Mouse (Mus musculus) ovary, postnatal 10 days (tissue): Measurements from ENCODE around the gene Usp21.
"Not testable (repeated sequence)": the region's sequence is repeated elsewhere in the genome, so short reads cannot be mapped to it uniquely, and the experiment has no call there.

Experiments used
- DNase-seq: peaks from one replicate; pipeline ENCODE4 v3.0.0; 2022; ENCODE audit warnings: low spot score

The Usp21 gene

GRCm38 (mm10) chr1:171287136-171288081 lies at the start of gene Usp21:
Gene Usp21, minus strand, starts transcription at chr1:171287991.
- peak; percentile 86 for DNase-seq

GRCm38 (mm10) chr1:171330216-171330560 lies 42.4 kb upstream of the Usp21 start:
- no peak for DNase-seq

GRCm38 (mm10) chr1:171329433-171330215 lies 41.8 kb upstream of the Usp21 start:
- no peak for DNase-seq

GRCm38 (mm10) chr1:171328839-171329432 lies 41.1 kb upstream of the Usp21 start, which contains the start of gene Dedd:
Gene Dedd, plus strand, starts transcription at chr1:171329145.
- DNase-seq, result peak; percentile 75

GRCm38 (mm10) chr1:171328244-171328643 lies 40.5 kb upstream of the Usp21 start:
- DNase-seq, result no peak

- not testable (repeated sequence) for DNase-seq
Observed at GRCm38 (mm10) chr1:171326588-171326987, 38.8 kb upstream of the Usp21 start.

- no peak for DNase-seq
Observed at GRCm38 (mm10) chr1:171325571-171325970, 37.8 kb upstream of the Usp21 start.

- no peak for DNase-seq
Observed at GRCm38 (mm10) chr1:171322012-171322411, 34.2 kb upstream of the Usp21 start.

GRCm38 (mm10) chr1:171321415-171321814 lies 33.6 kb upstream of the Usp21 start:
- no peak for DNase-seq

GRCm38 (mm10) chr1:171320151-171320550 lies 32.4 kb upstream of the Usp21 start:
- DNase-seq, result no peak

GRCm38 (mm10) chr1:171319748-171320147 lies 32.0 kb upstream of the Usp21 start:
- no peak for DNase-seq

GRCm38 (mm10) chr1:171309321-171309720 lies 21.5 kb upstream of the Usp21 start:
- no peak for DNase-seq

GRCm38 (mm10) chr1:171306157-171306556 lies 18.4 kb upstream of the Usp21 start:
- DNase-seq, result not testable (repeated sequence)

GRCm38 (mm10) chr1:171298226-171298625 lies 10.4 kb upstream of the Usp21 start:
- DNase-seq, result no peak

- no peak for DNase-seq
Observed at GRCm38 (mm10) chr1:171295063-171295402, 7.2 kb upstream of the Usp21 start.

- peak; percentile 82 for DNase-seq
Observed at GRCm38 (mm10) chr1:171294298-171295062, 6.7 kb upstream of the Usp21 start, which contains the start of gene Ufc1. Gene Ufc1, minus strand, starts transcription at chr1:171295024.

GRCm38 (mm10) chr1:171293906-171294297 lies 6.1 kb upstream of the Usp21 start:
- DNase-seq, result no peak

GRCm38 (mm10) chr1:171293351-171293750 lies 5.6 kb upstream of the Usp21 start:
- no peak for DNase-seq

GRCm38 (mm10) chr1:171288328-171288727 lies 537 bp upstream of the Usp21 start:
- DNase-seq, result no peak

- DNase-seq, result no peak
Observed at GRCm38 (mm10) chr1:171286517-171286916, 1.3 kb downstream of the Usp21 start.

GRCm38 (mm10) chr1:171285096-171285892 lies 2.5 kb downstream of the Usp21 start:
- DNase-seq, result no peak
